Mouse (Mus musculus): ENCODE measurements around the gene Tmem132c.

DNA sequence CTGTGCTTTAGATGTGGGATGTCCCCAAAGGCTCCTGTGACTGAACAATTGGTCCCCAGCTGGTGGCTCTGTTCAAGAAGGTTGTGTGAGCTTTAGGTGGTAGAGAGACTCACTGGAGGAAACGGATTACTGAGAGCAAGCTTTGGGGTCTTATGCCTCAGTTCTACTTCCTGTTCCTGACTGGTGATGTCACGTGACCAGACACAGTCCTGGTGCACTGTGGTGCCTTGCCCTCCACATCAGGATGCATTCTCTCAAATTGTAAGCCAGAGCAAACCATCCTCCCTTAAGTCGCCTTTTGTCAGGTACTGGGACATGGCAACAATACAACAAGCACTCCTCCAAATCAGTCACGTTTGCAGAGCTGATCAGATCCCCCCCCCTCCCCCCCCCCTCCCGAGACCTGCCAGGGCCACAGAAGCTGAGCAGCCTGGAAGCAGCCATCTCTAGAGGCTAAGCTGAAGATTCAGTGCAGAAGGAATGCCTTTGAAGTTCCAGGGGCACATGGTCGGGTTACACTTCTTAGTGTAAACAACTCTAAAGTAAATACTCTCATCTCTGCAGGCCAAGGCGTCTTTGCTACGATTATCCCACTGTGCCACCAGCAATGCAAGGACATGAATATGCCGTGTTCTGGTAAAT lies 164.5 kb downstream of the Tmem132c start:
- TF ChIP-seq POLR2A (IDR thresholded peaks at IDR 0.05; ENCODE audit: insufficient read depth, low read depth, low read length) (no peak), CTCF (IDR thresholded peaks at IDR 0.05) (no peak)

Measured in heart, adult 2 months (tissue).